Mouse (Mus musculus) midbrain, embryonic 11.5 days (tissue): Measurements from ENCODE around the gene Rtraf. TPM values are rescaled to one million over a fixed set of nuclear protein-coding genes. Genes with fewer than 3 reads are reported as not detected.

Experiments used
- ATAC-seq: fragments of 200-750 bp; cut with Nextera tagmentation; 2 replicates; pipeline ENCODE4 v1.8.0; 2017; ENCODE audit warnings: moderate TSS enrichment, moderate library complexity; ENCODE audit not compliant: low FRiP score
- DNase-seq: peaks from one replicate; pipeline ENCODE4 v3.0.0; 2015; ENCODE audit warnings: low spot score; ENCODE audit errors: missing footprints
- H3K27ac ChIP-seq: fragments of 300-500 bp; sonication (generic); 2 replicates; pipeline ENCODE4 v1.5.1; 2014; ENCODE audit warnings: low read depth, low read length
- H3K27me3 ChIP-seq: fragments of 300-500 bp; sonication (generic); 2 replicates; pipeline ENCODE4 v1.6.1; 2014; ENCODE audit warnings: mild to moderate bottlenecking, low read length, moderate library complexity, mixed read lengths; ENCODE audit not compliant: control insufficient read depth, insufficient read depth
- H3K36me3 ChIP-seq: fragments of 300-500 bp; sonication (generic); 2 replicates; pipeline ENCODE4 v1.6.1; 2014; ENCODE audit warnings: mild to moderate bottlenecking, low read length, moderate library complexity, mixed read lengths; ENCODE audit not compliant: control insufficient read depth, insufficient read depth
- H3K4me1 ChIP-seq: fragments of 300-500 bp; sonication (generic); 2 replicates; pipeline ENCODE4 v1.6.1; 2014; ENCODE audit warnings: low read length; ENCODE audit not compliant: control insufficient read depth, insufficient read depth
- H3K4me2 ChIP-seq: fragments of 300-500 bp; sonication (generic); 2 replicates; pipeline ENCODE4 v1.6.1; 2014; ENCODE audit warnings: mild to moderate bottlenecking, moderate library complexity
- H3K4me3 ChIP-seq: fragments of 300-500 bp; sonication (generic); 2 replicates; pipeline ENCODE4 v1.5.1; 2014; ENCODE audit warnings: low read depth, low read length
- H3K9ac ChIP-seq: fragments of 300-500 bp; sonication (generic); 2 replicates; pipeline ENCODE4 v1.6.1; 2014; ENCODE audit warnings: low read length
- H3K9me3 ChIP-seq: fragments of 300-500 bp; sonication (generic); 2 replicates; pipeline ENCODE4 v1.6.1; 2016; ENCODE audit warnings: low read length; ENCODE audit not compliant: control insufficient read depth
- WGBS: fragments of 180-500 bp; shearing (Covaris S2); extraction: QIAGEN DNeasy Blood & Tissue Kit; methylation state at CpG from one replicate; pipeline ENCODE4 v1.1.7; 2014; 5-methylcytosine and 5-hydroxymethylcytosine counted together
- polyA plus RNA-seq: library from polyadenylated mRNA; unstranded; fragments of >200 nt; fragmentation: Nextera tagmentation; extraction: Ambion mirVana; gene quantifications from 2 replicates; pipeline ENCODE4 v1.2.1, GENCODE M21; 2014

The Rtraf gene
- polyA plus RNA-seq, 1 experiment from 2014 or later, result 277 TPM

DNA sequence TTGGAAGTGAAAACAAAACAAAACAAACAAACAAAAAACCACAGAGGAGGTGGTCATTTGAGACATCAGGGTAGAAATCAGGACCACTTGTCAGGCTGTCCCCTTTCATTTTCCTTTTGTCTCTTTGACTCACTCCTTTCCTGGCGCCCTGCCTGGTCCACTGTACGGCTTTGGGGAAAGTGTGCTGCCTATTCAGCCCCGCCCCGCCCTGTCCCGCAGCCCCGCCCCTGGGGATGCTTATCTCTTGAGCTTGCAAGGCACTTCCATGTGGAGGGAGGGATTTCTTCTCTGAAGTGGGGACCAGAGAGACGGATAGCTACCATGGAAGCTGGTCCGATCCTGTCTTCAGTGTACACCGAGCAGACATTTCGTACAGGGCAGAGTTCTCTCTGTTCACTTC is 20.0 kb downstream of the Rtraf start:
- Histone ChIP-seq H3K4me3 (no peak overlapping the region), H3K4me1 (no peaks in the 10 kb centered on the region), H3K27me3 (no peaks in the 10 kb centered on the region), H3K9ac (no peak overlapping the region), H3K27ac (no peak overlapping the region), H3K36me3 (no peaks in the 10 kb centered on the region), H3K9me3 (no peaks in the 10 kb centered on the region), H3K4me2 (no peak overlapping the region)
- 53% methylated on average over 10 of the region's 10 CpGs for WGBS
- DNase-seq (no peak), ATAC-seq (no peak)

DNA sequence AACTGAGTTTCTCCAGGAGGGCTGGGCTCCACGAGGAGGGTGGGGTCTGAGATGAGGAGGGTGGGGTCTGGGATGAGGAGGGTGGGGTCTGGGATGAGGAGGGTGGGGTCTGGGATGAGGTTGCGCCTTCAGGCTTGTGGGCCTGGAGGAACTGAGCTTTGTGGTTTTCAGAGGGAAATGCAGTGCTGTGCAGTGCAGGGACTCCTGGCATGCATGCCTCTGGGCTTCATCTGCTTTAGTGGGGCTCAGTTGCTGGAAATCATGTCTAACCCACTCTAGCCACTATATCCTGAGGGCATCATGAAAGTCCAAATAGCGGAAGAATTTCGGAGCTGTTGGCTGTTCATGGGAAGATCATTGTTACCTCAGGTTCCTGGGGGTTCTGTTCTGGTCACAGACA is 20.4 kb downstream of the Rtraf start:
- ATAC-seq, result no peak
- Histone ChIP-seq H3K4me3 (no peak overlapping the region), H3K4me1 (no peaks in the 10 kb centered on the region), H3K9me3 (no peaks in the 10 kb centered on the region), H3K27ac (no peak overlapping the region), H3K36me3 (no peaks in the 10 kb centered on the region), H3K27me3 (no peaks in the 10 kb centered on the region), H3K4me2 (no peak overlapping the region), H3K9ac (no peak overlapping the region)
- DNase-seq, result no peak
- 71% methylated on average over 4 of the region's 4 CpGs for WGBS

DNA sequence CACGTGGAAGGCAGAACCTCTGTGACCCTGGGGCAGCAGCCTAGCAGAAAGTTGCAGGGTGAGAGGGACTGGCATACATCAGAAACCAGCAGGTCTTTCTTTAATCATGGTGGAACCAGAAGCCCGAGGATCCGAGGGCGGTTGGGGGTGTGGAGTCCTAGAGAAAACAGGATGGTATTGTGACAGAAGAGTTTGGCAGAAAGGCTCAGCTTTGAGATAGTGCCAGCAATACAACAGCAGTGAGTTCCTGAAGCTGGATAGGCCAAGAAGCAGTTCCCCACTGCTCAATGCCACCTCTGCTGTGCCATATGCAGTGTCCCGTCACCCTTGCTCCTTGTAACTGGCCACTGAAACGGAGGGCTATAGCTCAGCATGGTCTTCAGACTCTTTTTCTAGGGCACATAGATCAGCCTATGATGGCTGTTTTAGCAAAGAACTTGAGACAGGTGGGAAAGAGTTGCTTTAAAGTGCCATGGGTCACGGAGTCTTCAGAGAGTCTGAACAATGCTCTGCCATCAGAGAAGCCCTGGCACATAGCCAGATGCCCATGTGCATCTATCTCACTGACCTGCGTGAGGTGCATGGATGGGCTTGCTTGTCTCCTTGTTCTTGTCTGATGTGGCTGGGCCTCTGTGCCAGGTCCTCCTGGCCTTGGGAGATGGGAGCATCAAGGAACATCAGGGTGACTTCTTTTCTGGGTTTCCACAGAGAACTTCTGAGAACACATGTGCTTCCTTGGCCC is 22.0 kb downstream of the Rtraf start:
- no peak for DNase-seq
- no peak overlapping the region for H3K4me2 ChIP-seq
- no peaks in the 10 kb centered on the region for H3K9me3 ChIP-seq
- WGBS, result 85% methylated on average over 8 of the region's 8 CpGs
- no peaks in the 10 kb centered on the region for H3K27me3 ChIP-seq
- no peak overlapping the region for H3K27ac ChIP-seq
- H3K36me3 ChIP-seq, result no peaks in the 10 kb centered on the region
- no peak overlapping the region for H3K9ac ChIP-seq
- H3K4me1 ChIP-seq, result no peaks in the 10 kb centered on the region
- no peak for ATAC-seq
- no peak overlapping the region for H3K4me3 ChIP-seq

DNA sequence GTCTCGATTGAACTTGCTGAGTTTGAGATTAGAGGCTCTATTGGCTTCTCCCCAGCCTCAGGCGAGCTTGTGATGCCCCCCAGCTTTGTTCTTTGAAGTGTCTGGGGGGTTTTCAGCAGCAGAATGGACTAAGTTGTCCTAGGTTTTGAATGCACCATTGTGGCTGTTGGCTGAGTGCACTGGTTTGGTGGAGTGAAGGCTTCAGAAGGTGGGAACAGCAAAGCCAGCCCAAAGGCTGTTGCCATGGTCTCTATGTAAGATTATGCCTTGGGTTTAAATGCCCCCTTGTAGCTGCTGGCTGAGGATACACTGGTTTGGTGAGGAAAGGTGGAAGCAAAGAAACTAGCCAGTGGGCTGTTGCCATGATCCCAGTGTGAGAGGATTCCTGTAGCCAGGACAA is 23.1 kb downstream of the Rtraf start:
- DNase-seq, result no peak

DNA sequence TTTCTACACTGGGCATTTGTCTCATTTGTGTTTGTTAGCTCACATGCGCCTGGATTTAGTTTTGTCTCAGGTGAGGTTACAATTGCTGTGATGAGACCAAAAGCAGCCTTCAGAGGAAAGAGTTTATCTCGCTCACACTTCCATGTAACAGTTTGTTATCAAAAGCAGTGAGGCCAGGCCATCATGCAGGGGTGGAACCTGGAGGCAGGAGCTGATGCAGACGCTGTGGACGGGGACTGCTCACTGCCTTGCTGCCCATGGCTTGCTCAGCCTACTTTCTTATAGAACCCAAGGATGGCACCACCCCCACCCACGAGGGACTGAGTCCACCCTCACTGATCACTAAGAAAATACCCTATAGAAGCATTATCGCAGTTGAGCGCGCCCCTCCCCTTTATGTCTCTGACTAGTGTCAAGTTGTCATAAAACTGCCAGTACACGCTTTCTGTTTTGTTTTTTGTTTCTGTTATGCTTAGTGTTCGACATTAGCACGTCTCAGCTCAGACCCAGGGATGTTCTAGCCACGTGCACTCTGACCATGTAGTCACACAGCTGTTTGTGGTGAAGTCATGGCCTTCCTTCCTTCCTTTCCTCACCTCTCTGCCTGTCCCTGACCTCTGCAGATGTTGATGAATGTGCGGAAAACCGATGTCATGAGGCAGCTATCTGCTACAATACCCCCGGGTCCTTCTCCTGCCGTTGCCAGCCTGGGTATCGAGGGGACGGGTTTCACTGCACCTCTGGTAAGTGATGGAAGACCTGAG is 26.9 kb downstream of the Rtraf start:
- Histone ChIP-seq H3K4me1 (no peaks in the 10 kb centered on the region), H3K9ac (no peak overlapping the region), H3K9me3 (no peaks in the 10 kb centered on the region), H3K27ac (no peak overlapping the region), H3K36me3 (no peaks in the 10 kb centered on the region), H3K4me3 (no peak overlapping the region), H3K4me2 (no peak overlapping the region), H3K27me3 (no peaks in the 10 kb centered on the region)
- DNase-seq, result no peak
- WGBS, result 88% methylated on average over 18 of the region's 18 CpGs
- no peak for ATAC-seq

More for the DNA sequence above, 23.1 kb downstream of the Rtraf start:
- no peaks in the 10 kb centered on the region for H3K9me3 ChIP-seq
- no peak overlapping the region for H3K4me2 ChIP-seq
- H3K9ac ChIP-seq, result no peak overlapping the region
- no peak overlapping the region for H3K27ac ChIP-seq
- H3K27me3 ChIP-seq, result no peaks in the 10 kb centered on the region
- no peaks in the 10 kb centered on the region for H3K4me1 ChIP-seq
- 61% methylated on average over 2 of the region's 2 CpGs for WGBS
- no peak overlapping the region for H3K4me3 ChIP-seq
- ATAC-seq, result no peak
- no peaks in the 10 kb centered on the region for H3K36me3 ChIP-seq

DNA sequence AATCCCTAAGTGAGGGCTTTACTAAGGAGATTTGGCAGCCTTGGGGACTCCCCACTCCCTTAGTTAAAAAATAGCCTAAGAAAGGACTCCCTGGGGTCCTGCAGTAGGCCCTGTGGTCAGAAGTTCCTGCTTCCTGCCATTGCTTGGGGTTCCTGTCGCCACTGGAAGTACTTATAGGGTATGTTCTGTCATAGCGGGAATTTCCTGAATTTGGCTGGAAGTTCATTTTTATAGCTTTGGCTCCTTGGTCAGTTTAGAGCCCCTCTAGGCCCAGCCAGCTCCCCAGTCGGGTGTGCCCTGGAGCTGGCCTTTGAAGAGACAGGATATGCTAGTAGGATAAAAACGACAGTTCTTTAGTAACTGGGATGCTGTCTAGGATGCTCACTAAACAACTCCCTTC is 28.7 kb downstream of the Rtraf start:
- Histone ChIP-seq H3K27me3 (no peaks in the 10 kb centered on the region), H3K9ac (no peak overlapping the region), H3K36me3 (no peaks in the 10 kb centered on the region), H3K27ac (no peak overlapping the region), H3K9me3 (no peaks in the 10 kb centered on the region), H3K4me3 (no peak overlapping the region), H3K4me1 (no peaks in the 10 kb centered on the region), H3K4me2 (no peak overlapping the region)
- 74% methylated on average over 4 of the region's 4 CpGs for WGBS
- DNase-seq (no peak), ATAC-seq (no peak)

DNA sequence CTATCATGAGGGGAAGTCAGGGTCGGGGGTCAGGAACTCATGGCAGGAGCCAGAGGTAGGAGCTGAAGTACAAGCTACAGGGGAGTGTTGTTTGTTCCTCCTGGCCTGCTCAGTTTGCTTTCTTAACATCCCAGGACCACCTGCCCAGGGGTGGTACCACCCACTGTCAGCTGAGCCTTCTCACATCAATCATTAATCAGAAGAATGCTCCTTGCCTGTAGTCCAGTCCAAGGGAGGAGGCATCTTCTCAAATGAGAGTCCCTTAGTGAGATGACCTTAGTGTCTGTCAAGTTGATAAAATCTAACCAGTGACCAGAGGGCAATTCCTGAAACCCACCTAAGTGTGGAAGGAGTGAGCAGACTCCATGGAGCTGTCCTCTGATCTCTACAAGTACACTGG is 35.2 kb downstream of the Rtraf start:
- Histone ChIP-seq H3K27ac (no peak overlapping the region), H3K4me2 (no peak overlapping the region), H3K36me3 (no peaks in the 10 kb centered on the region), H3K9ac (no peak overlapping the region), H3K4me3 (no peak overlapping the region), H3K27me3 (no peaks in the 10 kb centered on the region), H3K4me1 (no peaks in the 10 kb centered on the region), H3K9me3 (no peaks in the 10 kb centered on the region)
- WGBS, result 62% methylated on average over 1 of the region's 1 CpGs
- DNase-seq, result no peak
- ATAC-seq, result no peak

DNA sequence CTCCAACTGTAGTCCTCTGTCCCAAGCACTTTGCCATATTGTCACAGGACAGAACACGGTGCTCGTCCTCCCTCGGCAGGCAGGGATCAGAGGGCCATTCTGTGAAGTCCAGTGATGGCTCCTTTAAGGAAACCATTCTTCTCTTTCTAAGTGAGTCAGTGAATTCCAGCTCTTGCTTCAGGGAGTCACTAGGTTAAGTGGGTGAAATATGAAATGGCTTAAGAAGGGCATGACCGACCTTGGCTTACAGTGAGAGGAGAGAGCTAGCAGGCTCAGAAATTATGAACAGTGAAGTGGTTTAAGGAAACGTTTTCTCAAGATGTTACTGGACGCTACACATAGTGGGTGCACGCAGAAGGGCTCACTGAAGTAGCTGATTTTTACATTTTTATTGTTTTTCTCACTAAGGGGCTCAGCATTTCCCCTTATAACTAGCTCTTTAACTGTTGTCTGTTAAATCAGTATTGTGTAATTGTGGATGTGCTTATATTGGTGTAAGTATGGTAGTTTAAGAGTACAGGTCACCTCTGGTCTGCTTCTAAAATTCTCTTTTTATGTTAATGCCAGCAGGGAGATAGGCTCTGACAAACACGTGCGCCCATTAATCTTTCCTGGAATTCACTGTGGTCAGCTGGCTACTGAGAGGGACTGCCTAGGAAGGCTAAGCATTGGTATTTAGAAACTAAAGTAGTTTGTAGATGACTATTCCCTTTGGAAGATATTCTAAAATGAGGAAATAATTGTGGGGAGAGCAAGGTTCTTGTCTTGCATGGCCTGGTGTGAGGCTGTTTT is 37.6 kb downstream of the Rtraf start:
- 85% methylated on average over 9 of the region's 9 CpGs for whole genome bisulfite sequencing
- Histone ChIP-seq H3K4me2 (no peak overlapping the region), H3K9ac (no peak overlapping the region), H3K27ac (no peak overlapping the region), H3K4me3 (no peak overlapping the region), H3K4me1 (no peaks in the 10 kb centered on the region), H3K9me3 (no peaks in the 10 kb centered on the region), H3K27me3 (no peaks in the 10 kb centered on the region), H3K36me3 (no peaks in the 10 kb centered on the region)
- no peak for ATAC-seq
- DNase-seq, result no peak

DNA sequence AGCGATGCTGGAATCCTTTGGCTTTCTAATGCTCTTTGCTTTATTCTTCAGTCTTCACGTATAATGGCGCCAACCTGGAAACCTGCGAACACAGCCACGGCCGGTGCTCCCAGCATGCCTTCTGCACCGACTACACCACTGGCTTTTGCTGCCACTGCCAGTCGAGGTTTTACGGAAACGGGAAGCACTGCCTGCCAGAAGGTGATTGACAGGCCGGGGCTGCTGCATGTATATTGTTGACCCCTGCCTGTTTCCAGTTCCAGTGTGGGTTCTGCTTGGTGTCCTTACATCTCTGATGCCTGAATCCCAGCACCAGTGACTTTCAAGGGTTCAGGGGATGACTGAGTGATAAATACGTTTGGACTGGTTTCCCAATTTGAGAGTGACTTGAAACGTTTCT is 45.7 kb downstream of the Rtraf start:
- ATAC-seq (no peak), DNase-seq (peak; percentile 10)
- no peaks in the 10 kb centered on the region for H3K36me3 ChIP-seq
- no peaks in the 10 kb centered on the region for H3K9me3 ChIP-seq
- no peaks in the 10 kb centered on the region for H3K27me3 ChIP-seq
- H3K4me2 ChIP-seq, result no peak overlapping the region
- no peaks in the 10 kb centered on the region for H3K4me1 ChIP-seq
- no peak overlapping the region for H3K9ac ChIP-seq
- WGBS, result 94% methylated on average over 13 of the region's 13 CpGs
- H3K4me3 ChIP-seq, result no peak overlapping the region
- no peak overlapping the region for H3K27ac ChIP-seq
